ENCODE assay signal across 16 mouse cellular contexts in the genomic region with DNA sequence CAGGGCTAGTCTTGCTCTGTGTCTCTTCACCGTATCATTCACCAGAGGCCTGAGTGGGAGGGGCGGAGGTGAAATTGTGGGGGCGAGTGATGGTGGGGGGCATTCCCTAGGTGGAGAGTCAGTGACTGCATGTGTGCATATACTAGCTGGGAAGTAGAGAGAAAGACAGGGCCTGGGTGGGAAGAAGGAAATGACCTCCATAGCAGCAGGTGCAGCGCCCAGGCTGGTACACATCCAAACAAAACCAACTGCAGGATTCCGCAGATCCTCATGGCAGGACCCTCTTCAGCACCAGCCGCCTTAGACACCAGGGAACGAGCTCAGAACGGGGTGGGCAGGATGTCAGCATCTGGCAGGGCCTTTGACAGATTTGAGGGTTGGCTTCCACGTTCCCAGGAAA. TPM values are rescaled to one million over a fixed set of nuclear protein-coding genes. Genes with fewer than 3 reads are reported as not detected.
"Had no signal": no experiment of that assay in that cellular context is flagged by ENCODE, and none has a peak within 500 bp of the region (broad histone marks: within the 10 kb centered on the region; RNA-seq: fewer than 3 reads in every experiment).

No protein-coding gene starts in this region.

- H3K27ac ChIP-seq: layer of hippocampus, adult 2 months; limb, embryonic 12.5 days; liver, embryonic 13.5 days; lung, embryonic 15.5 days; macrophage; stomach, postnatal 0 days had no signal

- H3K9ac ChIP-seq: limb, embryonic 12.5 days; liver, embryonic 13.5 days; liver, postnatal 0 days; lung, embryonic 15.5 days had no signal

- H3K9me3 ChIP-seq: limb, embryonic 12.5 days; liver, embryonic 13.5 days; lung, embryonic 15.5 days; megakaryocyte, embryonic 14.5 days had no signal

- H3K4me2 ChIP-seq: limb, embryonic 12.5 days; liver, embryonic 13.5 days; lung, embryonic 15.5 days had no signal

- H3K4me3 ChIP-seq: layer of hippocampus, adult 2 months; limb, embryonic 12.5 days; liver, embryonic 13.5 days; lung, embryonic 15.5 days; megakaryocyte, embryonic 14.5 days had no signal

- H3K27me3 ChIP-seq: liver, embryonic 13.5 days; lung, embryonic 15.5 days had no signal

- DNase-seq: kidney, adult 8-10 months; kidney, postnatal 10 days; kidney, postnatal 4 days; liver; liver, embryonic 13.5 days; liver, postnatal 0 days; lung, postnatal 14 days; thymus, postnatal 4 days had no signal

RNA-seq across cellular contexts. Expression of a gene that starts 24.8 kb away (rescaled TPM):
- total RNA-seq: monocyte, adult 5-6 weeks; neutrophil, adult 5-6 weeks had no signal
- polyA plus RNA-seq: macrophage had no signal
